Mouse (Mus musculus): ENCODE data around the gene Ccl22. TPM values are rescaled to one million over a fixed set of nuclear protein-coding genes. Genes with fewer than 3 reads are reported as not detected.

Gene Ccl22
- total and polyA plus RNA-seq, 2 experiments from 2014 or later, result 0.05 to 0.13 TPM

DNA sequence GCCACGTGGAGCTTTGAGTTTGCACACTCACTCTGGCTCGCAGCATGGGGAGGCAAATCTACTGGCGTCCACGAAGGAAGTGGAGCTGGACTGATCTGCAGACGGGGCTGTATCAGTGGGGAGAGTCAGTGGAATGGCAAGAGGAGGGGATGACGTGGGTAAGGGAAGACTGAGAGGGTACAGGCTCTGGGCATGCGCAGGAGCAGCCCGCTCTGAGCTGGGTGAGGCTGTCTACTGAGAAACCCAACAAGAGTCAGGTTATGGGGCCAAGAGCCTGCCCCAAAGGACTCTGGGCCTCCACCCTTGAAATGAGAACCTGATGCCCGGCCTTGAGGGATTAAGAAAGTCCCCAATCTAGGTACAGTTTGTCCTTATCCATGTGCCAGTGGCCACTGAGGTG lies 418 bp upstream of the Ccl22 start:
- WGBS, result 85% methylated on average over 9 of the region's 9 CpGs

GRCm38 (mm10) chr8:94746832-94747231 lies 1.4 kb downstream of the Ccl22 start:
- TF ChIP-seq CTCF (IDR thresholded peaks at IDR 0.05; ENCODE audit: low read depth), result no peak
- ATAC-seq (no peak), DNase-seq (ENCODE audit: low spot score) (no peak)
- WGBS, result 87% methylated on average over 8 of the region's 8 CpGs
- no peaks in the 10 kb centered on the region for H3K4me1 ChIP-seq (ENCODE audit: insufficient read depth, low read length)
- no peak overlapping the region for H3K4me3 ChIP-seq (ENCODE audit: low read length)
- no peak overlapping the region for H3K27ac ChIP-seq
- no peaks in the 10 kb centered on the region for H3K36me3 ChIP-seq (ENCODE audit: insufficient read depth, low read length)
- no peak overlapping the region for H3K4me2 ChIP-seq (ENCODE audit: low read depth, low read length)
- no peaks in the 10 kb centered on the region for H3K27me3 ChIP-seq (ENCODE audit: insufficient read depth, low read length)
- H3K9ac ChIP-seq (replicated peaks; ENCODE audit: low read length), result no peak overlapping the region
- H3K9me3 ChIP-seq (ENCODE audit: low read length), result no peaks in the 10 kb centered on the region

More for the DNA sequence above, 418 bp upstream of the Ccl22 start:
- DNase-seq (ENCODE audit: low spot score) (no peak), ATAC-seq (no peak)
- no peak overlapping the region for H3K4me2 ChIP-seq (ENCODE audit: low read depth, low read length)
- no peak for TF ChIP-seq CTCF (IDR thresholded peaks at IDR 0.05; ENCODE audit: low read depth)
- H3K4me1 ChIP-seq (ENCODE audit: insufficient read depth, low read length), result no peaks in the 10 kb centered on the region
- H3K36me3 ChIP-seq (ENCODE audit: insufficient read depth, low read length), result no peaks in the 10 kb centered on the region
- H3K27me3 ChIP-seq (ENCODE audit: insufficient read depth, low read length), result no peaks in the 10 kb centered on the region
- no peak overlapping the region for H3K27ac ChIP-seq
- H3K4me3 ChIP-seq (ENCODE audit: low read length), result no peak overlapping the region
- H3K9me3 ChIP-seq (ENCODE audit: low read length), result no peaks in the 10 kb centered on the region
- no peak overlapping the region for H3K9ac ChIP-seq (replicated peaks; ENCODE audit: low read length)

DNA sequence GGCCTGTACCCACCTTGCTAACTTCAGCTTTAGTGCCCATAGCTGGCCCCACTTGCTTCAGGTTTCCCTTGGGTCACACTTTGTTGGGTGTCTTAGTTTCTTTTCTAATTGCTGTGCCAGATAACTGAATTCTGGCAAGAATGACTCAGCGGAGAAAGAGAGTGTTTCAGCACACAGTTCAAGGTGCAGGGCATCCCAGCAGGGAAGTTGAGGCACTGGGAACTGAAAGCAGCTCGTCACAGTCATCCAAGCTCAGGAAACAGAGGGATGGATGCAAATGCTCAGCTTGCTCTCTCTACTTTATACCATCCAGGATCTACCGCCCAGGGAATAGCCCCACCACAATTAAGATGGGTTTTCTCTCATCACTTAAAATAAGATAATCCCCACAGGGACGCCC lies 3.0 kb downstream of the Ccl22 start:
- 58% methylated on average over 4 of the region's 4 CpGs for WGBS
- DNase-seq (ENCODE audit: low spot score) (no peak), ATAC-seq (no peak)
- Histone ChIP-seq H3K27me3 (ENCODE audit: insufficient read depth, low read length) (no peaks in the 10 kb centered on the region), H3K9ac (replicated peaks; ENCODE audit: low read length) (no peak overlapping the region), H3K27ac (no peak overlapping the region), H3K4me3 (ENCODE audit: low read length) (no peak overlapping the region), H3K4me1 (ENCODE audit: insufficient read depth, low read length) (no peaks in the 10 kb centered on the region), H3K36me3 (ENCODE audit: insufficient read depth, low read length) (no peaks in the 10 kb centered on the region), H3K9me3 (ENCODE audit: low read length) (no peaks in the 10 kb centered on the region), H3K4me2 (ENCODE audit: low read depth, low read length) (no peak overlapping the region)
- TF ChIP-seq CTCF (IDR thresholded peaks at IDR 0.05; ENCODE audit: low read depth), result no peak

GRCm38 (mm10) chr8:94749942-94750341 lies 4.6 kb downstream of the Ccl22 start:
- Histone ChIP-seq H3K4me2 (ENCODE audit: low read depth, low read length) (no peak overlapping the region), H3K9me3 (ENCODE audit: low read length) (no peaks in the 10 kb centered on the region), H3K27me3 (ENCODE audit: insufficient read depth, low read length) (no peaks in the 10 kb centered on the region), H3K27ac (no peak overlapping the region), H3K36me3 (ENCODE audit: insufficient read depth, low read length) (no peaks in the 10 kb centered on the region), H3K4me1 (ENCODE audit: insufficient read depth, low read length) (no peaks in the 10 kb centered on the region), H3K9ac (replicated peaks; ENCODE audit: low read length) (no peak overlapping the region), H3K4me3 (ENCODE audit: low read length) (no peak overlapping the region)
- DNase-seq (ENCODE audit: low spot score), result no peak
- no peak for ATAC-seq
- no peak for TF ChIP-seq CTCF (IDR thresholded peaks at IDR 0.05; ENCODE audit: low read depth)
- WGBS, result 84% methylated on average over 3 of the region's 3 CpGs

- H3K4me2 ChIP-seq (ENCODE audit: low read depth, low read length), result no peak overlapping the region
- H3K27ac ChIP-seq, result no peak overlapping the region
- no peak overlapping the region for H3K4me3 ChIP-seq (ENCODE audit: low read length)
- no peaks in the 10 kb centered on the region for H3K9me3 ChIP-seq (ENCODE audit: low read length)
- H3K36me3 ChIP-seq (ENCODE audit: insufficient read depth, low read length), result no peaks in the 10 kb centered on the region
- DNase-seq (ENCODE audit: low spot score) (no peak), ATAC-seq (no peak)
- no peaks in the 10 kb centered on the region for H3K4me1 ChIP-seq (ENCODE audit: insufficient read depth, low read length)
- no peak for TF ChIP-seq CTCF (IDR thresholded peaks at IDR 0.05; ENCODE audit: low read depth)
- no peak overlapping the region for H3K9ac ChIP-seq (replicated peaks; ENCODE audit: low read length)
- H3K27me3 ChIP-seq (ENCODE audit: insufficient read depth, low read length), result no peaks in the 10 kb centered on the region
- 80% methylated on average over 10 of the region's 10 CpGs for WGBS
Observed at GRCm38 (mm10) chr8:94751023-94751849, 5.8 kb downstream of the Ccl22 start.

DNA sequence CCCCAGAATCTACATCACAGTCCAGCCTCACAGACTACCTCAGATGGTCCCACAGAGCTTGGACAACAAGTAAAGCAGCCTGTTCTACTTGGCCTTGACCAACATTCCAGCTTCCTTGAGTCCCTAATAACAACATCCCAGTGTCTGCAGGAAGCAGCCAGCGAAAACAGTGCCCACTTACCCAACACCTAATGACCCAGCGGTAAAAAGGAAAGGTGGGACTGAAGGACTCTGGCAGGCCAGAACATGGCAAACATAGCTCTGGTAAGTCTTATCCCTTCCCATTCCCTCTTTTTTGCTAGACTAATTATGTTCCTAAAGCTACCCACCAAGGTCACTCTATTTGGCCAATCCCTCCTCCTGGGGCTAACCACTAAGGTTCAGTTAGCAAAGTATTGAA lies 8.6 kb downstream of the Ccl22 start:
- H3K4me2 ChIP-seq (ENCODE audit: low read depth, low read length), result no peak overlapping the region
- no peak for ATAC-seq
- no peaks in the 10 kb centered on the region for H3K36me3 ChIP-seq (ENCODE audit: insufficient read depth, low read length)
- H3K9me3 ChIP-seq (ENCODE audit: low read length), result 0 out of 2 replicates have a peak, but pooled peaks cover 3% of the 10 kb centered on the region
- H3K4me1 ChIP-seq (ENCODE audit: insufficient read depth, low read length), result no peaks in the 10 kb centered on the region
- TF ChIP-seq CTCF (IDR thresholded peaks at IDR 0.05; ENCODE audit: low read depth), result no peak
- H3K4me3 ChIP-seq (ENCODE audit: low read length), result no peak overlapping the region
- 89% methylated on average over 2 of the region's 2 CpGs for WGBS
- H3K27ac ChIP-seq, result no peak overlapping the region
- no peak for DNase-seq (ENCODE audit: low spot score)
- H3K9ac ChIP-seq (replicated peaks; ENCODE audit: low read length), result no peak overlapping the region
- H3K27me3 ChIP-seq (ENCODE audit: insufficient read depth, low read length), result no peaks in the 10 kb centered on the region

DNA sequence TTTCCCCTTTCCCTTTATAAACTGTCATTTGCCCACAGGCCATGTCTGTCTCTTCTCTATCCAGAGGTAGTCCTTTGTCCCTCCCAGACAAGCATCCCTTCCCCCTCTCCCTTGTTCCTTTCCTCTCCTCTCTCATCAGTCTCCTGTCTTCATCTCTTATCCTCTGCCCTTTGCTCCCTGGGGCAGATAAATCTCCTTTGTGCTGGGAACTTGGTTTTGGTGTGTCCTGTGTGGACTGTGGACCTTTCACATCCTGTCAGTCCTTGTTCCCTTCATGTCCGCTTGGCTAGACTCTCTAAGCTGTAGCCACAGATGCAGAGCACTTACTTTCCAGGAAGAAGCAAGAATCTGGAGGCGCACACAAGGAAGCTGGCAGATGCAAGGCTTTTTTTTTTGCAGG lies 9.1 kb downstream of the Ccl22 start:
- TF ChIP-seq CTCF (IDR thresholded peaks at IDR 0.05; ENCODE audit: low read depth), result no peak
- Histone ChIP-seq H3K9me3 (ENCODE audit: low read length) (0 out of 2 replicates have a peak, but pooled peaks cover 3% of the 10 kb centered on the region), H3K27me3 (ENCODE audit: insufficient read depth, low read length) (no peaks in the 10 kb centered on the region), H3K27ac (no peak overlapping the region), H3K4me1 (ENCODE audit: insufficient read depth, low read length) (no peaks in the 10 kb centered on the region), H3K4me3 (ENCODE audit: low read length) (no peak overlapping the region), H3K9ac (replicated peaks; ENCODE audit: low read length) (no peak overlapping the region), H3K4me2 (ENCODE audit: low read depth, low read length) (no peak overlapping the region), H3K36me3 (ENCODE audit: insufficient read depth, low read length) (no peaks in the 10 kb centered on the region)
- ATAC-seq (no peak), DNase-seq (ENCODE audit: low spot score) (no peak)
- WGBS, result 76% methylated on average over 2 of the region's 2 CpGs

Measured in hindbrain, postnatal 0 days (tissue).